Mouse (Mus musculus) forebrain, embryonic 10.5 days (tissue): ENCODE measurements around the gene Sh3rf1. TPM values are rescaled to one million over a fixed set of nuclear protein-coding genes. Genes with fewer than 3 reads are reported as not detected.

ENCODE experiments used
- DNase-seq: peaks from one replicate; pipeline ENCODE4 v3.0.0-alpha.2; 2017; ENCODE audit warnings: low spot score; ENCODE audit errors: extremely low spot score
- H3K27ac ChIP-seq: fragments of 300-500 bp; sonication (generic); 2 replicates; pipeline ENCODE4 v1.5.1; 2016; ENCODE audit warnings: mild to moderate bottlenecking
- H3K27me3 ChIP-seq: fragments of 300-500 bp; sonication (generic); 2 replicates; pipeline ENCODE4 v1.6.1; 2016; ENCODE audit warnings: mild to moderate bottlenecking; ENCODE audit not compliant: poor library complexity, severe bottlenecking
- H3K36me3 ChIP-seq: fragments of 300-500 bp; sonication (generic); replicated peaks from 2 replicates; pipeline ENCODE4 v1.6.1; 2016; ENCODE audit warnings: mild to moderate bottlenecking, moderate library complexity
- H3K4me1 ChIP-seq: fragments of 300-500 bp; sonication (generic); 2 replicates; pipeline ENCODE4 v1.6.1; 2016
- H3K4me3 ChIP-seq: fragments of 300-500 bp; sonication (generic); 2 replicates; pipeline ENCODE4 v1.5.1; 2016; ENCODE audit warnings: mild to moderate bottlenecking, moderate library complexity
- H3K9me3 ChIP-seq: fragments of 300-500 bp; sonication (generic); 2 replicates; pipeline ENCODE4 v1.6.1; 2016; ENCODE audit warnings: mild to moderate bottlenecking, moderate library complexity
- WGBS: fragments of 180-500 bp; shearing (Covaris S2); methylation state at CpG from one replicate; pipeline ENCODE4 v1.1.7; 2016; 5-methylcytosine and 5-hydroxymethylcytosine counted together
- polyA plus RNA-seq: library from polyadenylated mRNA; unstranded; fragments of >200 nt; fragmentation: Nextera tagmentation; extraction: Ambion mirVana; gene quantifications from 2 replicates; pipeline ENCODE4 v1.2.1, GENCODE M21; 2016

Sh3rf1 gene
- polyA plus RNA-seq, 1 experiment from 2014 or later = 18.2 TPM

DNA sequence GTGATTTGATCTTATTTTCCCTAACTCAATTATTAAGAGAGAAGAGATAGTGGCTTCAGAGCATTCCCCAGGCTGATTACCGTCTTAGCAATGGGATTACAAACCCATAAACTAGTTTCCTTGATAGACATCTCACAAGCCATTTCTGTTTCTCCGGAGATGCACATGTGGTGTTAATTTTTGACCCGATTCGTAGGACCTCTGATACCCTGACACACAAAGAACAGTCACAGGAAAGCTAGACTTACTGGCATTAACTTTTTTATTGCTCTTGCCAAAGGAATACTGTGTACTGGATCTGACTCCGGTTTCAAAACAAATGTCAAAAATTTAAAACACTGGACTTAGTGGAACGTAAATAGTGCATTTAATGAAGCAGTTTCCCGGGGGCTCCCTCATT is 62.2 kb downstream of the Sh3rf1 start:
- no peak for DNase-seq
- Histone ChIP-seq H3K4me3 (no peak overlapping the region), H3K36me3 (no peaks in the 10 kb centered on the region), H3K9me3 (no peaks in the 10 kb centered on the region), H3K4me1 (peaks cover 71% of the 10 kb centered on the region), H3K27me3 (no peaks in the 10 kb centered on the region), H3K27ac (0 out of 2 replicates have a peak overlapping the region, but pooled peaks have one; percentile 20)
- 69% methylated on average over 7 of the region's 7 CpGs for WGBS

GRCm38 (mm10) chr8:61286394-61286793 is 62.7 kb downstream of the Sh3rf1 start:
- peaks cover 70% of the 10 kb centered on the region for H3K4me1 ChIP-seq
- no peak overlapping the region for H3K4me3 ChIP-seq
- H3K27ac ChIP-seq = 0 out of 2 replicates have a peak overlapping the region, but pooled peaks have one; percentile 17
- no peaks in the 10 kb centered on the region for H3K27me3 ChIP-seq
- peaks cover 3% of the 10 kb centered on the region for H3K36me3 ChIP-seq
- no peak for DNase-seq
- H3K9me3 ChIP-seq = no peaks in the 10 kb centered on the region
- WGBS = 66% methylated on average over 7 of the region's 7 CpGs

GRCm38 (mm10) chr8:61286795-61287385 is 63.2 kb downstream of the Sh3rf1 start:
- Histone ChIP-seq H3K4me3 (no peak overlapping the region), H3K27me3 (no peaks in the 10 kb centered on the region), H3K9me3 (no peaks in the 10 kb centered on the region), H3K4me1 (peaks cover 65% of the 10 kb centered on the region), H3K27ac (0 out of 2 replicates have a peak overlapping the region, but pooled peaks have one; percentile 48), H3K36me3 (peaks cover 6% of the 10 kb centered on the region)
- no peak for DNase-seq
- 77% methylated on average over 14 of the region's 14 CpGs for WGBS

- Histone ChIP-seq H3K4me3 (no peak overlapping the region), H3K36me3 (peaks cover 15% of the 10 kb centered on the region), H3K9me3 (no peaks in the 10 kb centered on the region), H3K27me3 (no peaks in the 10 kb centered on the region), H3K27ac (peak overlapping the region; percentile 17; the same call in 1 of the 2 replicates), H3K4me1 (peaks cover 59% of the 10 kb centered on the region)
- DNase-seq = no peak
- WGBS = 87% methylated on average over 11 of the region's 11 CpGs
Measured at GRCm38 (mm10) chr8:61288006-61288566, 64.4 kb downstream of the Sh3rf1 start.

DNA sequence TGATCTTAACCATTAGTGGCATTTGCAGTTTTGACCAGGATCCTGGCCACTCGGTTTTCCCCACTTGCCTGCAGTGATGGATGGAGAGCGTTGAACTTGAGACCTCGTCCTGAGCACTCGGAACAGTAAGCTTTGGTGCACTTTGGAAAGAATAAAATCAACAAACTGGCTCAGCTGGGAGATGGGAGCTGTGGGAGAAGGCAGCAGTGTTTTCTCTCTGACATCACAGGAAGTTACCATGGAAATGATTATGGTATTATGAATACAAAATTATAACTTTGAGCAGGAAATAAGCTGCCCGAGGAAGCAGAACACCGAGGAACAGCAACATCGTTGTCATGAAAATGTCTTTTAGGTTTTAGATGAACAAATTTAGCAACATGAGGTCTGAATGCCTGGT is 65.0 kb downstream of the Sh3rf1 start:
- Histone ChIP-seq H3K27me3 (no peaks in the 10 kb centered on the region), H3K4me1 (peaks cover 59% of the 10 kb centered on the region), H3K36me3 (peaks cover 15% of the 10 kb centered on the region), H3K9me3 (no peaks in the 10 kb centered on the region), H3K27ac (peak overlapping the region; percentile 17; the same call in 1 of the 2 replicates), H3K4me3 (no peak overlapping the region)
- WGBS = 83% methylated on average over 7 of the region's 7 CpGs
- DNase-seq = no peak

DNA sequence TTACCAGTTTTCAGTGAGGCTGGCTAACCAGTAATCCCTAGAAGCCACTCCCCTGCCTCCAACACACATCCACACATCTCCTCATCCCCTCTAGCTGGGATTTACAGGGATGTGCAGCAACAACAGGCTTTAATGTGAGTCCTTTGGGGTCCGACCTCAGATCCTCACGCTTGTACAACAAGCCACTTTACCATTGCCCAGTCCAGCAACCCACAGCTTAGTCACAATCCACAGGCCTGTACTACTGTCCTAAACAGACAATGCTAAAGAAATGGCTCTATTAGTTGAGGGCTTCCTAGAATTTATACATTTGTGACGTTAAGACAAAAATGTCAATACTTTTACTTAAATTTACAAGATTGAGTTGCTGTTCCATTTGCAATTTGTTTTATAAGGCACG is 71.4 kb downstream of the Sh3rf1 start:
- Histone ChIP-seq H3K36me3 (peaks cover 15% of the 10 kb centered on the region), H3K27ac (0 out of 2 replicates have a peak overlapping the region, but pooled peaks have one; percentile 51), H3K4me3 (no peak overlapping the region), H3K4me1 (peaks cover 45% of the 10 kb centered on the region), H3K27me3 (no peaks in the 10 kb centered on the region), H3K9me3 (no peaks in the 10 kb centered on the region)
- DNase-seq = no peak
- WGBS = 57% methylated on average over 4 of the region's 4 CpGs

DNA sequence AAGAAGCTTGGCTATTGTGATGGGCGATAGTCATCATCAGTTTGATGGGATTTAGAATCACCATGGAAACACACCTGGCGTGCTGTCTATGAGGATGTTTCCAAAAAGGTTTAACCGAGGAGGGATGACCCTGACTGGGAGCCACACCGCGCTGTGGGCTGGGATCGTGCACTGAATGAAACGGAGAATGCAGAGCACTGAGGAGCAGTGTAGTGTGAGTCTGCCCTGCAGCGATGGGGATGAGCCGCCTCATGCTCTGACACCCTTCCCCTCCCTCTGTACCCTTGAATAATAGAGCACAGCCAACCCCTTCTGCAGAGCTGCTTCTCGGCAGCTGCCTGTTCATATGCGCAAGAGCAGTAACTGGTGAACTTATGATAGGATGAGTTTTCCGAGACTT is 71.8 kb downstream of the Sh3rf1 start:
- Histone ChIP-seq H3K4me3 (no peak overlapping the region), H3K4me1 (peaks cover 45% of the 10 kb centered on the region), H3K9me3 (no peaks in the 10 kb centered on the region), H3K27ac (peak overlapping the region; percentile 51; the same call in 1 of the 2 replicates), H3K27me3 (no peaks in the 10 kb centered on the region), H3K36me3 (peaks cover 16% of the 10 kb centered on the region)
- DNase-seq = no peak
- WGBS = 23% methylated on average over 12 of the region's 12 CpGs

GRCm38 (mm10) chr8:61298828-61299227 is 75.2 kb downstream of the Sh3rf1 start:
- Histone ChIP-seq H3K9me3 (no peaks in the 10 kb centered on the region), H3K36me3 (0 out of 2 replicates have a peak, but pooled peaks cover 3% of the 10 kb centered on the region), H3K4me1 (peaks cover 48% of the 10 kb centered on the region), H3K4me3 (no peak overlapping the region), H3K27me3 (no peaks in the 10 kb centered on the region), H3K27ac (no peak overlapping the region)
- no peak for DNase-seq
- 72% methylated on average over 4 of the region's 4 CpGs for WGBS

GRCm38 (mm10) chr8:61301298-61302028 is 77.8 kb downstream of the Sh3rf1 start:
- Histone ChIP-seq H3K27me3 (no peaks in the 10 kb centered on the region), H3K27ac (peak overlapping the region; percentile 1; the same call in 1 of the 2 replicates), H3K4me1 (peaks cover 46% of the 10 kb centered on the region), H3K36me3 (0 out of 2 replicates have a peak, but pooled peaks cover 3% of the 10 kb centered on the region), H3K9me3 (no peaks in the 10 kb centered on the region), H3K4me3 (no peak overlapping the region)
- 81% methylated on average over 18 of the region's 18 CpGs for WGBS
- DNase-seq = no peak

DNA sequence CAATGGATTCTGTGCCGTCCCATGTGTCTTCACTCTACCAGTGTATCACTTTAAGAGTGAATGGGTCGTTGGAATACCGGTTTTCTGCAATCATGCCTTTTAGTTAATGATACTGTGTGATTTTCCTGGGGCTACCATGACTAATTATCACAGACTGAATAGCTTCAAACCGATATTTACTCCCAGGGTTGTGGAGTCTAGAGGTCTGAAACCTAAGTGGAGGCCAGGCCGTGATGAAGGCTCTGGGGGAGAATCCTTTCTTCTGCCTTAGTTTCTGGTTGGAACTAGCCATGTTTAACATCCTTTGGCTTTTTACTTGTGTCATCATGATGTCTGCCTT is 78.3 kb downstream of the Sh3rf1 start:
- 0 out of 2 replicates have a peak, but pooled peaks cover 3% of the 10 kb centered on the region for H3K36me3 ChIP-seq
- peaks cover 48% of the 10 kb centered on the region for H3K4me1 ChIP-seq
- H3K27ac ChIP-seq = peak overlapping the region; percentile 1; the same call in 1 of the 2 replicates
- H3K4me3 ChIP-seq = no peak overlapping the region
- DNase-seq = no peak
- no peaks in the 10 kb centered on the region for H3K9me3 ChIP-seq
- WGBS = 78% methylated on average over 5 of the region's 5 CpGs
- no peaks in the 10 kb centered on the region for H3K27me3 ChIP-seq

DNA sequence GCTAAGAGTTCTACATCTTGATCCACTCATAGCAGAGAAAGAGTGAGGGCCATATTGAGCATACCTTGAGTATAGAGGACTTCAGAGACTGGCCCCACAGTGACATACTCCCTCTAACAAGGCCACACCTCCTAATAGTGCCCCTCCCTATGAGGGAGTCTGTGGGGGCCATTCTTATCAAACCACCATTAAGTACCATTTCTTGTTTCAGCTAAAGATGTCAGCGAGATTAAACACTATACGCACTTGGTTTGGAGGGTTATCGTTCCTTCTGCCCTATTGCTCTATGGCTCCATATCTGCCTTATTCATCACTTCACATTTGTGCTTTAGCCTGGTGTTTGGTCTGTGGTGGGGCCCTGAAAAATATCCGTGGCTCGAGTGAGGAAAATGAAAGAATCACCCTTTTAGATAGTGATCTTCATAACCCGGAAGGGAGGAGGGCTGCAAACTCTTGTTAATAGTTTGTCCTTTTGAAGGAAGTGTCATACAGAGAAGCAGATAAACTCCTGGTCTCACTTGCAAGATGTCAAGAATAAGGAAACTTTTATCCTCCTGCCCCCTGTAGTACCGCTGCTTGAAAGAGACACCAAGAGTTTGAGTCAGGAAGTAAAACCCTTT is 81.9 kb downstream of the Sh3rf1 start:
- Histone ChIP-seq H3K4me3 (no peak overlapping the region), H3K27me3 (no peaks in the 10 kb centered on the region), H3K36me3 (0 out of 2 replicates have a peak, but pooled peaks cover under 1% of the 10 kb centered on the region), H3K4me1 (peaks cover 73% of the 10 kb centered on the region), H3K27ac (no peak overlapping the region), H3K9me3 (no peaks in the 10 kb centered on the region)
- no peak for DNase-seq
- 90% methylated on average over 7 of the region's 7 CpGs for WGBS

GRCm38 (mm10) chr8:61306501-61307112 is 82.9 kb downstream of the Sh3rf1 start:
- no peak overlapping the region for H3K4me3 ChIP-seq
- no peaks in the 10 kb centered on the region for H3K9me3 ChIP-seq
- DNase-seq = no peak
- 91% methylated on average over 4 of the region's 4 CpGs for WGBS
- H3K27me3 ChIP-seq = no peaks in the 10 kb centered on the region
- peaks cover 74% of the 10 kb centered on the region for H3K4me1 ChIP-seq
- H3K36me3 ChIP-seq = no peaks in the 10 kb centered on the region
- peak overlapping the region; percentile 20; the same call in 1 of the 2 replicates for H3K27ac ChIP-seq
